Mouse (Mus musculus): ENCODE results near the gene Gck. TPM values are rescaled to one million over a fixed set of nuclear protein-coding genes. Genes with fewer than 3 reads are reported as not detected.

Gck gene
- polyA plus RNA-seq, 1 experiment from 2014 or later = 10.5 TPM

GRCm38 (mm10) chr11:5886187-5886586 is 63.7 kb downstream of the Gck start:
- no peak overlapping the region for H3K4me2 ChIP-seq (ENCODE audit: low read length)
- peak; percentile 30 for ATAC-seq
- no peaks in the 10 kb centered on the region for H3K36me3 ChIP-seq (ENCODE audit: control insufficient read depth, insufficient read depth, low read length)
- H3K27me3 ChIP-seq (ENCODE audit: control insufficient read depth, insufficient read depth, low read depth, low read length) = no peaks in the 10 kb centered on the region
- no peak overlapping the region for H3K27ac ChIP-seq (ENCODE audit: low read length)
- no peaks in the 10 kb centered on the region for H3K4me1 ChIP-seq (ENCODE audit: control insufficient read depth, insufficient read depth, low read length)
- H3K4me3 ChIP-seq (ENCODE audit: low read depth, low read length) = no peak overlapping the region
- 17% methylated on average over 9 of the region's 9 CpGs for WGBS
- no peak overlapping the region for H3K9ac ChIP-seq (ENCODE audit: low read depth, low read length)
- no peaks in the 10 kb centered on the region for H3K9me3 ChIP-seq (replicated peaks; ENCODE audit: control insufficient read depth, low read length, poor library complexity, severe bottlenecking)

GRCm38 (mm10) chr11:5882518-5882917 is 67.4 kb downstream of the Gck start:
- Histone ChIP-seq H3K4me3 (ENCODE audit: low read depth, low read length) (no peak overlapping the region), H3K9me3 (replicated peaks; ENCODE audit: control insufficient read depth, low read length, poor library complexity, severe bottlenecking) (no peaks in the 10 kb centered on the region), H3K27me3 (ENCODE audit: control insufficient read depth, insufficient read depth, low read depth, low read length) (no peaks in the 10 kb centered on the region), H3K4me1 (ENCODE audit: control insufficient read depth, insufficient read depth, low read length) (peaks cover 7% of the 10 kb centered on the region), H3K9ac (ENCODE audit: low read depth, low read length) (no peak overlapping the region), H3K36me3 (ENCODE audit: control insufficient read depth, insufficient read depth, low read length) (no peaks in the 10 kb centered on the region), H3K4me2 (ENCODE audit: low read length) (no peak overlapping the region), H3K27ac (ENCODE audit: low read length) (no peak overlapping the region)
- 80% methylated on average over 8 of the region's 8 CpGs for WGBS
- no peak for ATAC-seq

- 55% methylated on average over 5 of the region's 5 CpGs for WGBS
- H3K9ac ChIP-seq (ENCODE audit: low read depth, low read length) = no peak overlapping the region
- no peak for ATAC-seq
Measured at GRCm38 (mm10) chr11:5879905-5880304, 70.0 kb downstream of the Gck start.

GRCm38 (mm10) chr11:5878661-5879060 is 71.2 kb downstream of the Gck start:
- H3K27me3 ChIP-seq (ENCODE audit: control insufficient read depth, insufficient read depth, low read depth, low read length) = no peaks in the 10 kb centered on the region
- H3K9me3 ChIP-seq (replicated peaks; ENCODE audit: control insufficient read depth, low read length, poor library complexity, severe bottlenecking) = no peaks in the 10 kb centered on the region
- peaks cover 16% of the 10 kb centered on the region for H3K4me1 ChIP-seq (ENCODE audit: control insufficient read depth, insufficient read depth, low read length)
- peak overlapping the region; percentile 74 for H3K4me3 ChIP-seq (ENCODE audit: low read depth, low read length)
- 38% methylated on average over 8 of the region's 8 CpGs for WGBS
- H3K36me3 ChIP-seq (ENCODE audit: control insufficient read depth, insufficient read depth, low read length) = peaks cover 8% of the 10 kb centered on the region; the same call in 1 of the 2 replicates
- peak overlapping the region; percentile 74 for H3K4me2 ChIP-seq (ENCODE audit: low read length)
- H3K9ac ChIP-seq (ENCODE audit: low read depth, low read length) = peak overlapping the region; percentile 73
- H3K27ac ChIP-seq (ENCODE audit: low read length) = peak overlapping the region; percentile 86
- no peak for ATAC-seq

More at GRCm38 (mm10) chr11:5879905-5880304, 70.0 kb downstream of the Gck start:
- H3K9me3 ChIP-seq (replicated peaks; ENCODE audit: control insufficient read depth, low read length, poor library complexity, severe bottlenecking) = no peaks in the 10 kb centered on the region
- peaks cover 16% of the 10 kb centered on the region for H3K4me1 ChIP-seq (ENCODE audit: control insufficient read depth, insufficient read depth, low read length)
- no peaks in the 10 kb centered on the region for H3K27me3 ChIP-seq (ENCODE audit: control insufficient read depth, insufficient read depth, low read depth, low read length)
- no peak overlapping the region for H3K27ac ChIP-seq (ENCODE audit: low read length)
- no peak overlapping the region for H3K4me2 ChIP-seq (ENCODE audit: low read length)
- no peak overlapping the region for H3K4me3 ChIP-seq (ENCODE audit: low read depth, low read length)
- no peaks in the 10 kb centered on the region for H3K36me3 ChIP-seq (ENCODE audit: control insufficient read depth, insufficient read depth, low read length)

DNA sequence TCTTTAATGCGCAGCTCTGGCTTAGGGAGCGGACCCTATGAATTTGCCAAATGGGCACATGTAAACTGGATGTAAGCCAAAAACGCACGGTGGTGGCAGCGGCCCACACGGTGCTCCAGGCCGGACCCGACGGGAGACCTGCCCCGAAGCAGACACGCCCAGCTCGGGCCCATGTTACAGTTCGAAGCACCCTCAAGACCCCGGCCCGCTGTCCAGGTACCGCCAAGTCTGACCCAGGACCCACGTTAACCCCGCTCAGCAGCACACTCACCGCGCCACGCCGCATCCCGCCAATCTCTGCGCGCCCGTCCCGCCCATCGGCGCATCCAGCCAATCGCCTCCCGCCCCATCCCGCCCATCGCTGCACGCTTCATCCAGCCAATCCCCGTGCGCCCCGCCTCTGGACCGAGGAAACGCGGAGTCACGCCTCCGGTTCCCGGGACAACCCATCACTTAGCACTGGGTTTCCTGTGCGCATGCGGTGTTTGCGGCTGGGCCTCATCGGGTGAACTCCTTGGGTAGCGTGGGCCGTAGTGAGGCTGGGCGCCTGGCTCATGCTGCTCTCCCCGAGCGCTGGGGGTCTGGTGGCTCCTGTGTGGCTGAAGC is 71.9 kb downstream of the Gck start, which contains the start of gene Pold2:
Gene Pold2 (minus strand): TSS at position 372 of the 606 bp plus-strand sequence.
- peak; percentile 99 for ATAC-seq
- H3K4me1 ChIP-seq (ENCODE audit: control insufficient read depth, insufficient read depth, low read length) = peaks cover 16% of the 10 kb centered on the region
- H3K27me3 ChIP-seq (ENCODE audit: control insufficient read depth, insufficient read depth, low read depth, low read length) = no peaks in the 10 kb centered on the region
- H3K9me3 ChIP-seq (replicated peaks; ENCODE audit: control insufficient read depth, low read length, poor library complexity, severe bottlenecking) = no peaks in the 10 kb centered on the region
- peak within 1 kb of the TSS; percentile 74 for H3K4me3 ChIP-seq (ENCODE audit: low read depth, low read length)
- H3K36me3 ChIP-seq (ENCODE audit: control insufficient read depth, insufficient read depth, low read length) = peaks cover 13% of the 10 kb centered on the region; the same call in 1 of the 2 replicates
- H3K4me2 ChIP-seq (ENCODE audit: low read length) = peak within 1 kb of the TSS; percentile 74
- WGBS = under 1% methylated on average over 52 of the region's 52 CpGs
- H3K27ac ChIP-seq (ENCODE audit: low read length) = peak within 1 kb of the TSS; percentile 86
- H3K9ac ChIP-seq (ENCODE audit: low read depth, low read length) = peak within 1 kb of the TSS; percentile 73

DNA sequence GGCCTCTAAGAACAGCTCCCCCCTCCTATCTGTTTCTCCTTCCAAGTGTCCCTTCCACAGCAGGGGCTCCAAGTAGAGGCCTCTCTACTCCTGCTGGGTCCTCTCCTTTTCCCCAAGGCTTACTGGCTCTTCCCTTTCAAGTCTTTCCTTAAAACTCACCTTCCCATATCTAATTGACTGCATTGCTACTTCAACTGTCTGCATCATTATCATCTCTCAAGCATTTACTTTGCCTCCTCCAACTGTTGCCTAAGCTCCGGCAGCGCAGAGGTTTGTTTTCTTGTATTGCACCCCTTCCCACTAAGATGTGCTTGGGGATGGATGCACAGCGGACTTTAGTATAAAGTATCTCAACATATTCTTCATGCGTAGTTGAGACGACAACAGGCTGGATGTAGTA is 72.5 kb downstream of the Gck start:
- Histone ChIP-seq H3K9me3 (replicated peaks; ENCODE audit: control insufficient read depth, low read length, poor library complexity, severe bottlenecking) (no peaks in the 10 kb centered on the region), H3K4me3 (ENCODE audit: low read depth, low read length) (peak overlapping the region; percentile 74), H3K9ac (ENCODE audit: low read depth, low read length) (peak overlapping the region; percentile 72), H3K27me3 (ENCODE audit: control insufficient read depth, insufficient read depth, low read depth, low read length) (no peaks in the 10 kb centered on the region), H3K27ac (ENCODE audit: low read length) (peak overlapping the region; percentile 53; the same call in 1 of the 2 replicates), H3K4me2 (ENCODE audit: low read length) (peak overlapping the region; percentile 74), H3K4me1 (ENCODE audit: control insufficient read depth, insufficient read depth, low read length) (peaks cover 16% of the 10 kb centered on the region), H3K36me3 (ENCODE audit: control insufficient read depth, insufficient read depth, low read length) (peaks cover 16% of the 10 kb centered on the region; the same call in 1 of the 2 replicates)
- 6% methylated on average over 5 of the region's 5 CpGs for WGBS
- ATAC-seq = no peak

GRCm38 (mm10) chr11:5873192-5873591 is 76.7 kb downstream of the Gck start:
- Histone ChIP-seq H3K9ac (ENCODE audit: low read depth, low read length) (no peak overlapping the region), H3K27me3 (ENCODE audit: control insufficient read depth, insufficient read depth, low read depth, low read length) (no peaks in the 10 kb centered on the region), H3K27ac (ENCODE audit: low read length) (no peak overlapping the region), H3K4me3 (ENCODE audit: low read depth, low read length) (no peak overlapping the region), H3K4me1 (ENCODE audit: control insufficient read depth, insufficient read depth, low read length) (peaks cover 10% of the 10 kb centered on the region), H3K36me3 (ENCODE audit: control insufficient read depth, insufficient read depth, low read length) (peaks cover 20% of the 10 kb centered on the region; the same call in 1 of the 2 replicates), H3K9me3 (replicated peaks; ENCODE audit: control insufficient read depth, low read length, poor library complexity, severe bottlenecking) (no peaks in the 10 kb centered on the region), H3K4me2 (ENCODE audit: low read length) (no peak overlapping the region)
- no peak for ATAC-seq
- WGBS = 97% methylated on average over 9 of the region's 9 CpGs

DNA sequence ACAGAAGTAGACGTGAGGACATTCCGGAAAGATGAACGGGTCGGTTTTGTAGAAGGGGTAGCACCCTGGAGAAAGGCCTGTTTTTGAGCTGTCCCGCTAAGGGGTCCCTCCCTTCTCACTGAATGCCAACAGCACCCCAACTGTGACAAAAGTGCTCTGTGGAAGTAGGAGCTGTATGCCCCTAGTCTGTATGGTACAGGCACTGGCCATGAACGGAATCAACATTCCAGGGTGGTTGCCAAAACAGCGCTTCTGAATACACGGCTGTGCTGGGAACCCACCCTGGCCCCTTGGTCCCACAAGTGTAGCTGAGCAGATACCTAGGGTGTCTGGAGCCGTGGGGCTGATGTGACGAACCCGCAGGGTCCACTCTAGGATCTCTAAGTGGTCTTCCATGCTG is 77.2 kb downstream of the Gck start:
- H3K4me1 ChIP-seq (ENCODE audit: control insufficient read depth, insufficient read depth, low read length) = peaks cover 10% of the 10 kb centered on the region
- WGBS = 95% methylated on average over 11 of the region's 11 CpGs
- no peak for ATAC-seq

GRCm38 (mm10) chr11:5870069-5870468 is 79.8 kb downstream of the Gck start:
- Histone ChIP-seq H3K4me2 (ENCODE audit: low read length) (no peak overlapping the region), H3K27ac (ENCODE audit: low read length) (no peak overlapping the region), H3K4me1 (ENCODE audit: control insufficient read depth, insufficient read depth, low read length) (no peaks in the 10 kb centered on the region), H3K9me3 (replicated peaks; ENCODE audit: control insufficient read depth, low read length, poor library complexity, severe bottlenecking) (no peaks in the 10 kb centered on the region), H3K9ac (ENCODE audit: low read depth, low read length) (no peak overlapping the region), H3K36me3 (ENCODE audit: control insufficient read depth, insufficient read depth, low read length) (peaks cover 20% of the 10 kb centered on the region; the same call in 1 of the 2 replicates), H3K27me3 (ENCODE audit: control insufficient read depth, insufficient read depth, low read depth, low read length) (no peaks in the 10 kb centered on the region), H3K4me3 (ENCODE audit: low read depth, low read length) (no peak overlapping the region)
- 88% methylated on average over 16 of the region's 16 CpGs for WGBS
- ATAC-seq = no peak

More for the DNA sequence above, 77.2 kb downstream of the Gck start:
- Histone ChIP-seq H3K4me3 (ENCODE audit: low read depth, low read length) (no peak overlapping the region), H3K9me3 (replicated peaks; ENCODE audit: control insufficient read depth, low read length, poor library complexity, severe bottlenecking) (no peaks in the 10 kb centered on the region), H3K4me2 (ENCODE audit: low read length) (no peak overlapping the region), H3K27ac (ENCODE audit: low read length) (no peak overlapping the region), H3K9ac (ENCODE audit: low read depth, low read length) (no peak overlapping the region), H3K36me3 (ENCODE audit: control insufficient read depth, insufficient read depth, low read length) (peaks cover 20% of the 10 kb centered on the region; the same call in 1 of the 2 replicates), H3K27me3 (ENCODE audit: control insufficient read depth, insufficient read depth, low read depth, low read length) (no peaks in the 10 kb centered on the region)
